Mouse (Mus musculus): ENCODE results near the gene Mapkbp1. TPM values are rescaled to one million over a fixed set of nuclear protein-coding genes. Genes with fewer than 3 reads are reported as not detected.

Gene Mapkbp1
- total RNA-seq, 2 experiments from 2014 or later: 11.8 to 12.7 TPM

GRCm38 (mm10) chr2:120007680-120008210, 35.2 kb downstream of the Mapkbp1 start:
- intact Hi-C loops (cut with DNase I): no loop called here
- DNase-seq: no peak

GRCm38 (mm10) chr2:120008672-120009071, 36.2 kb downstream of the Mapkbp1 start:
- no peak for DNase-seq
- intact Hi-C loops (cut with DNase I): no loop called here

GRCm38 (mm10) chr2:120011462-120012200, 39.1 kb downstream of the Mapkbp1 start:
- peak; percentile 73 to 78 for DNase-seq
- intact Hi-C loops (cut with DNase I): loop anchor here (1.0 to 2.0 kb wide), 2 partner anchors 41 to 213 kb away; no protein-coding TSS in a partner anchor

- intact Hi-C loops (cut with DNase I): loop anchor here (2.0 kb wide), 1 partner anchor 214 kb away; no protein-coding TSS in a partner anchor
- DNase-seq: no peak
Measured at GRCm38 (mm10) chr2:120012924-120013323, 40.4 kb downstream of the Mapkbp1 start.

- no peak for DNase-seq
- intact Hi-C loops (cut with DNase I): loop anchor here (2.0 kb wide), 1 partner anchor 215 kb away; no protein-coding TSS in a partner anchor
Measured at GRCm38 (mm10) chr2:120013831-120014486, 41.5 kb downstream of the Mapkbp1 start.

- intact Hi-C loops (cut with DNase I): no loop called here
- DNase-seq: no peak
Measured at GRCm38 (mm10) chr2:120015882-120016281, 43.4 kb downstream of the Mapkbp1 start.

- intact Hi-C loops (cut with DNase I): no loop called here
- DNase-seq: no peak
Measured at GRCm38 (mm10) chr2:120017599-120017998, 45.1 kb downstream of the Mapkbp1 start.

GRCm38 (mm10) chr2:120024337-120024736, 51.8 kb downstream of the Mapkbp1 start:
- intact Hi-C loops (cut with DNase I): no loop called here
- peak; percentile 66 to 79 for DNase-seq

- DNase-seq: peak; percentile 95 to 96
- intact Hi-C loops (cut with DNase I): no loop called here
Measured at GRCm38 (mm10) chr2:120026984-120027949, 54.8 kb downstream of the Mapkbp1 start, which contains the start of the genes Jmjd7 and Gm28042. Gene Jmjd7, plus strand, starts transcription at chr2:120027483. Gene Gm28042, plus strand, starts transcription at chr2:120027493.

- intact Hi-C loops (cut with DNase I): no loop called here
Measured at GRCm38 (mm10) chr2:120027950-120028331, 55.4 kb downstream of the Mapkbp1 start.

GRCm38 (mm10) chr2:120030380-120030779, 57.9 kb downstream of the Mapkbp1 start:
- intact Hi-C loops (cut with DNase I): no loop called here

More at GRCm38 (mm10) chr2:120027950-120028331, 55.4 kb downstream of the Mapkbp1 start:
- no peak for DNase-seq

GRCm38 (mm10) chr2:120032726-120033467, 60.4 kb downstream of the Mapkbp1 start, which contains the start of gene Pla2g4b:
Gene Pla2g4b, plus strand, starts transcription at chr2:120033417.
- intact Hi-C loops (cut with DNase I): no loop called here
- DNase-seq: no peak

More at GRCm38 (mm10) chr2:120030380-120030779, 57.9 kb downstream of the Mapkbp1 start:
- no peak for DNase-seq

GRCm38 (mm10) chr2:120033726-120034125, 61.2 kb downstream of the Mapkbp1 start:
- DNase-seq: no peak
- intact Hi-C loops (cut with DNase I): no loop called here

- DNase-seq: no peak
- intact Hi-C loops (cut with DNase I): no loop called here
Measured at GRCm38 (mm10) chr2:120037744-120038143, 65.2 kb downstream of the Mapkbp1 start.

- no peak for DNase-seq
- intact Hi-C loops (cut with DNase I): no loop called here
Measured at GRCm38 (mm10) chr2:120040991-120041390, 68.5 kb downstream of the Mapkbp1 start.

- DNase-seq: no peak
- intact Hi-C loops (cut with DNase I): no loop called here
Measured at GRCm38 (mm10) chr2:120044101-120044603, 71.7 kb downstream of the Mapkbp1 start.

- intact Hi-C loops (cut with DNase I): no loop called here
- no peak for DNase-seq
Measured at GRCm38 (mm10) chr2:120044676-120045075, 72.2 kb downstream of the Mapkbp1 start.

GRCm38 (mm10) chr2:120046486-120047310, 74.2 kb downstream of the Mapkbp1 start:
- no peak for DNase-seq
- intact Hi-C loops (cut with DNase I): no loop called here
